Mouse (Mus musculus) hindbrain, embryonic 16.5 days (tissue): Measurements from ENCODE around the gene Fkrp. TPM values are rescaled to one million over a fixed set of nuclear protein-coding genes. Genes with fewer than 3 reads are reported as not detected.

Experiments
- ATAC-seq: fragments of 200-750 bp; cut with Nextera tagmentation; 2 replicates; pipeline ENCODE4 v1.8.0; 2017; ENCODE audit warnings: moderate TSS enrichment, moderate library complexity
- H3K27ac ChIP-seq: fragments of 300-500 bp; sonication (generic); 2 replicates; pipeline ENCODE4 v1.5.1; 2014; ENCODE audit warnings: low read depth, mild to moderate bottlenecking, control low read depth, low read length, moderate library complexity
- H3K27me3 ChIP-seq: fragments of 300-500 bp; sonication (generic); replicated peaks from 2 replicates; pipeline ENCODE4 v1.6.1; 2014; ENCODE audit warnings: low read length; ENCODE audit not compliant: control insufficient read depth, insufficient read depth
- H3K36me3 ChIP-seq: fragments of 300-500 bp; sonication (generic); 2 replicates; pipeline ENCODE4 v1.6.1; 2014; ENCODE audit warnings: mild to moderate bottlenecking, low read length, moderate library complexity, mixed read lengths; ENCODE audit not compliant: control insufficient read depth, insufficient read depth
- H3K4me1 ChIP-seq: fragments of 300-500 bp; sonication (generic); 2 replicates; pipeline ENCODE4 v1.6.1; 2014; ENCODE audit warnings: low read depth, low read length; ENCODE audit not compliant: control insufficient read depth, insufficient read depth
- H3K4me2 ChIP-seq: fragments of 300-500 bp; sonication (generic); 2 replicates; pipeline ENCODE4 v1.6.1; 2014; ENCODE audit warnings: mild to moderate bottlenecking, low read length, control low read depth, moderate library complexity
- H3K4me3 ChIP-seq: fragments of 300-500 bp; sonication (generic); 2 replicates; pipeline ENCODE4 v1.5.1; 2014; ENCODE audit warnings: mild to moderate bottlenecking, low read length, control low read depth, moderate library complexity
- H3K9ac ChIP-seq: fragments of 300-500 bp; sonication (generic); 2 replicates; pipeline ENCODE4 v1.6.1; 2014; ENCODE audit warnings: low read depth, mild to moderate bottlenecking, control low read depth, low read length, moderate library complexity
- H3K9me3 ChIP-seq: fragments of 300-500 bp; sonication (generic); 2 replicates; pipeline ENCODE4 v1.6.1; 2014; ENCODE audit warnings: mild to moderate bottlenecking, low read length, moderate library complexity; ENCODE audit not compliant: control insufficient read depth
- WGBS: fragments of 180-500 bp; shearing (Covaris S2); extraction: QIAGEN DNeasy Blood & Tissue Kit; methylation state at CpG from one replicate; pipeline ENCODE4 v1.1.7; 2014; 5-methylcytosine and 5-hydroxymethylcytosine counted together
- polyA plus RNA-seq: library from polyadenylated mRNA; unstranded; fragments of >200 nt; fragmentation: Nextera tagmentation; extraction: Ambion mirVana; gene quantifications from 2 replicates; pipeline ENCODE4 v1.2.1, GENCODE M21; 2015

Fkrp gene
- polyA plus RNA-seq, 1 experiment from 2014 or later, result 46.9 TPM

- H3K4me2 ChIP-seq, result no peak overlapping the region
These were observed 22.4 kb upstream of the Fkrp start for GRCm38 (mm10) chr7:16838804-16839426.

GRCm38 (mm10) chr7:16837916-16838803 is 21.6 kb upstream of the Fkrp start:
- H3K9me3 ChIP-seq, result no peaks in the 10 kb centered on the region
- 97% methylated on average over 18 of the region's 18 CpGs for WGBS
- H3K36me3 ChIP-seq, result peaks cover 48% of the 10 kb centered on the region
- H3K27me3 ChIP-seq, result no peaks in the 10 kb centered on the region
- ATAC-seq, result no peak
- H3K9ac ChIP-seq, result no peak overlapping the region
- no peak overlapping the region for H3K4me2 ChIP-seq
- H3K4me3 ChIP-seq, result no peak overlapping the region
- H3K27ac ChIP-seq, result no peak overlapping the region
- peaks cover 2% of the 10 kb centered on the region; the same call in 1 of the 2 replicates for H3K4me1 ChIP-seq

More at GRCm38 (mm10) chr7:16838804-16839426, 22.4 kb upstream of the Fkrp start:
- Histone ChIP-seq H3K4me1 (peaks cover 8% of the 10 kb centered on the region), H3K27ac (no peak overlapping the region), H3K9ac (no peak overlapping the region), H3K9me3 (no peaks in the 10 kb centered on the region), H3K36me3 (peaks cover 47% of the 10 kb centered on the region), H3K27me3 (no peaks in the 10 kb centered on the region), H3K4me3 (no peak overlapping the region)
- 89% methylated on average over 6 of the region's 6 CpGs for WGBS
- ATAC-seq, result no peak

- H3K4me3 ChIP-seq, result no peak overlapping the region
- ATAC-seq, result no peak
- 91% methylated on average over 9 of the region's 9 CpGs for WGBS
- no peaks in the 10 kb centered on the region for H3K4me1 ChIP-seq
- no peak overlapping the region for H3K9ac ChIP-seq
- peaks cover 73% of the 10 kb centered on the region for H3K36me3 ChIP-seq
- H3K27ac ChIP-seq, result no peak overlapping the region
- H3K4me2 ChIP-seq, result no peak overlapping the region
- no peaks in the 10 kb centered on the region for H3K9me3 ChIP-seq
- H3K27me3 ChIP-seq, result no peaks in the 10 kb centered on the region
These were observed 13.9 kb upstream of the Fkrp start for GRCm38 (mm10) chr7:16830449-16830848.

- Histone ChIP-seq H3K9ac (no peak overlapping the region), H3K4me1 (peaks cover 6% of the 10 kb centered on the region; the same call in 1 of the 2 replicates), H3K4me2 (no peak overlapping the region), H3K36me3 (peaks cover 60% of the 10 kb centered on the region), H3K9me3 (no peaks in the 10 kb centered on the region), H3K27ac (no peak overlapping the region), H3K4me3 (no peak overlapping the region), H3K27me3 (no peaks in the 10 kb centered on the region)
- ATAC-seq, result no peak
- 87% methylated on average over 4 of the region's 4 CpGs for WGBS
These were observed 10.7 kb upstream of the Fkrp start for GRCm38 (mm10) chr7:16827274-16827673.

- Histone ChIP-seq H3K4me3 (no peak overlapping the region), H3K27ac (no peak overlapping the region), H3K4me2 (no peak overlapping the region), H3K36me3 (peaks cover 56% of the 10 kb centered on the region), H3K27me3 (no peaks in the 10 kb centered on the region), H3K9me3 (no peaks in the 10 kb centered on the region), H3K4me1 (peaks cover 12% of the 10 kb centered on the region; the same call in 1 of the 2 replicates), H3K9ac (no peak overlapping the region)
- ATAC-seq, result no peak
- 79% methylated on average over 5 of the region's 5 CpGs for WGBS
These were observed 10.0 kb upstream of the Fkrp start for GRCm38 (mm10) chr7:16826571-16826970.

GRCm38 (mm10) chr7:16825785-16826184 is 9.3 kb upstream of the Fkrp start:
- peaks cover 18% of the 10 kb centered on the region for H3K4me1 ChIP-seq
- no peak for ATAC-seq
- H3K4me3 ChIP-seq, result no peak overlapping the region
- no peak overlapping the region for H3K27ac ChIP-seq
- H3K4me2 ChIP-seq, result no peak overlapping the region
- H3K9me3 ChIP-seq, result no peaks in the 10 kb centered on the region
- no peak overlapping the region for H3K9ac ChIP-seq
- no peaks in the 10 kb centered on the region for H3K27me3 ChIP-seq
- 84% methylated on average over 10 of the region's 10 CpGs for WGBS
- H3K36me3 ChIP-seq, result peaks cover 48% of the 10 kb centered on the region

- ATAC-seq, result no peak
- Histone ChIP-seq H3K4me1 (peaks cover 38% of the 10 kb centered on the region), H3K27me3 (no peaks in the 10 kb centered on the region), H3K36me3 (peaks cover 30% of the 10 kb centered on the region), H3K27ac (no peak overlapping the region), H3K9ac (no peak overlapping the region), H3K4me2 (no peak overlapping the region), H3K4me3 (no peak overlapping the region), H3K9me3 (no peaks in the 10 kb centered on the region)
- 69% methylated on average over 5 of the region's 5 CpGs for WGBS
These were observed 7.2 kb upstream of the Fkrp start for GRCm38 (mm10) chr7:16823734-16824133.

- Histone ChIP-seq H3K4me3 (no peak overlapping the region), H3K4me2 (no peak overlapping the region; the same call in 1 of the 2 replicates), H3K36me3 (peaks cover 18% of the 10 kb centered on the region), H3K9ac (no peak overlapping the region), H3K27me3 (no peaks in the 10 kb centered on the region), H3K9me3 (no peaks in the 10 kb centered on the region), H3K27ac (peak overlapping the region; percentile 31; the same call in 1 of the 2 replicates), H3K4me1 (peaks cover 53% of the 10 kb centered on the region)
- 54% methylated on average over 4 of the region's 4 CpGs for WGBS
- no peak for ATAC-seq
These were observed 5.2 kb upstream of the Fkrp start for GRCm38 (mm10) chr7:16821669-16822101.

- Histone ChIP-seq H3K9me3 (no peaks in the 10 kb centered on the region), H3K4me1 (peaks cover 53% of the 10 kb centered on the region), H3K4me3 (no peak overlapping the region), H3K4me2 (peak overlapping the region; percentile 6; the same call in 1 of the 2 replicates), H3K9ac (no peak overlapping the region; the same call in 1 of the 2 replicates), H3K27me3 (no peaks in the 10 kb centered on the region), H3K27ac (no peak overlapping the region), H3K36me3 (peaks cover 12% of the 10 kb centered on the region)
- WGBS, result 38% methylated on average over 3 of the region's 3 CpGs
- ATAC-seq, result no peak
These were observed 4.6 kb upstream of the Fkrp start for GRCm38 (mm10) chr7:16821091-16821490.
